Mouse (Mus musculus): ENCODE data around the gene Bbs9.

Gene Bbs9

GRCm38 (mm10) chr9:22468170-22468898 lies 7.2 kb upstream of the Bbs9 start:
- DNase-seq: no peak

- no peak for DNase-seq
Observed at GRCm38 (mm10) chr9:22468899-22469259, 6.6 kb upstream of the Bbs9 start.

GRCm38 (mm10) chr9:22469643-22470042 lies 5.9 kb upstream of the Bbs9 start, which contains the start of gene Rp9:
Gene Rp9, minus strand, starts transcription at chr9:22469743.
- DNase-seq: no peak

GRCm38 (mm10) chr9:22476265-22476664 lies 750 bp downstream of the Bbs9 start:
- no peak for DNase-seq

GRCm38 (mm10) chr9:22478946-22479345 lies 3.4 kb downstream of the Bbs9 start:
- DNase-seq: no peak

GRCm38 (mm10) chr9:22483866-22484561 lies 8.5 kb downstream of the Bbs9 start:
- DNase-seq: no peak

GRCm38 (mm10) chr9:22484562-22485308 lies 9.2 kb downstream of the Bbs9 start:
- no peak for DNase-seq

GRCm38 (mm10) chr9:22486211-22486610 lies 10.7 kb downstream of the Bbs9 start:
- no peak for DNase-seq

- no peak for DNase-seq
Observed at GRCm38 (mm10) chr9:22488963-22489362, 13.4 kb downstream of the Bbs9 start.

- no peak for DNase-seq
Observed at GRCm38 (mm10) chr9:22494203-22494807, 18.8 kb downstream of the Bbs9 start.

- no peak for DNase-seq
Observed at GRCm38 (mm10) chr9:22495133-22495532, 19.6 kb downstream of the Bbs9 start.

GRCm38 (mm10) chr9:22497021-22497767 lies 21.7 kb downstream of the Bbs9 start:
- DNase-seq: no peak

GRCm38 (mm10) chr9:22502972-22503371 lies 27.5 kb downstream of the Bbs9 start:
- no peak for DNase-seq

- DNase-seq: no peak
Observed at GRCm38 (mm10) chr9:22503581-22503980, 28.1 kb downstream of the Bbs9 start.

- DNase-seq: no peak
Observed at GRCm38 (mm10) chr9:22505574-22505973, 30.1 kb downstream of the Bbs9 start.

- DNase-seq: no peak
Observed at GRCm38 (mm10) chr9:22515076-22515475, 39.6 kb downstream of the Bbs9 start.

- no peak for DNase-seq
Observed at GRCm38 (mm10) chr9:22518394-22519041, 43.0 kb downstream of the Bbs9 start.

GRCm38 (mm10) chr9:22523460-22523859 lies 47.9 kb downstream of the Bbs9 start:
- DNase-seq: no peak

GRCm38 (mm10) chr9:22530734-22531489 lies 55.4 kb downstream of the Bbs9 start:
- no peak for DNase-seq

- DNase-seq: no peak
Observed at GRCm38 (mm10) chr9:22532112-22532511, 56.6 kb downstream of the Bbs9 start.

- DNase-seq: peak; percentile 8
Observed at GRCm38 (mm10) chr9:22532810-22533447, 57.4 kb downstream of the Bbs9 start.

All from cerebellum, adult 11-12 months (tissue).